Mouse (Mus musculus) gastrocnemius, postnatal 14 days (tissue): Measurements from ENCODE around the gene Dlgap3. TPM values are rescaled to one million over a fixed set of nuclear protein-coding genes. Genes with fewer than 3 reads are reported as not detected.

ENCODE experiments used
- DNase-seq: peaks from one replicate; pipeline ENCODE4 v3.0.0; 2021; ENCODE audit warnings: mixed read lengths
- intact Hi-C: fragments of 180-260 bp; cut with DNase I; formaldehyde crosslinking; loops from one replicate; pipeline ENCODE4 v1.15.1; 2025; ENCODE audit warnings: low total_unique reads
- total RNA-seq, 2 experiments: library from RNA; stranded (reverse); gene quantifications; 2 replicates each; pipeline ENCODE4 v1.2.3; 2021

Dlgap3 gene
- total RNA-seq, 2 experiments from 2014 or later: 0.18 to 0.27 TPM

DNA sequence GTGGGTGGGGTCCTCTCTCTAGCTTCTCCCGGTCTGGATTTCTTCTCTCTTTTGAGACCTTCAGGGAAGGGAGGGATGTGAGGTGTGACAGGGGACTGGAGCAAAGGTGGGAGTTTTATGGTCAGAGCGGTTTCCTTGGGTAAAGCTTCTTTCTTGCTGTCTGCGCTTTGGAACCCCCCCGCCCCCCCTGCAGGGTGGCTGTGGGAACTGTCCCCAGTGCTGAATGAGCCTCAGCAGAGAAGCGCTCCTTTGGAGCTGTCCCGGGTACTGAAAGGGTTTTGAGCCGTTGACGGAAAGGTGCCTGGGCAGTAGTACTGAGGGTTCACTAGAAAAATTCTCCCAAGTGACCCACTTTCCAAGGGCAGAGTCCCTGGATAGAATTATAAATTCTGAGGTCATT is 4.5 kb downstream of the Dlgap3 start:
- intact Hi-C loops: no loop called here
- DNase-seq: peak; percentile 64

DNA sequence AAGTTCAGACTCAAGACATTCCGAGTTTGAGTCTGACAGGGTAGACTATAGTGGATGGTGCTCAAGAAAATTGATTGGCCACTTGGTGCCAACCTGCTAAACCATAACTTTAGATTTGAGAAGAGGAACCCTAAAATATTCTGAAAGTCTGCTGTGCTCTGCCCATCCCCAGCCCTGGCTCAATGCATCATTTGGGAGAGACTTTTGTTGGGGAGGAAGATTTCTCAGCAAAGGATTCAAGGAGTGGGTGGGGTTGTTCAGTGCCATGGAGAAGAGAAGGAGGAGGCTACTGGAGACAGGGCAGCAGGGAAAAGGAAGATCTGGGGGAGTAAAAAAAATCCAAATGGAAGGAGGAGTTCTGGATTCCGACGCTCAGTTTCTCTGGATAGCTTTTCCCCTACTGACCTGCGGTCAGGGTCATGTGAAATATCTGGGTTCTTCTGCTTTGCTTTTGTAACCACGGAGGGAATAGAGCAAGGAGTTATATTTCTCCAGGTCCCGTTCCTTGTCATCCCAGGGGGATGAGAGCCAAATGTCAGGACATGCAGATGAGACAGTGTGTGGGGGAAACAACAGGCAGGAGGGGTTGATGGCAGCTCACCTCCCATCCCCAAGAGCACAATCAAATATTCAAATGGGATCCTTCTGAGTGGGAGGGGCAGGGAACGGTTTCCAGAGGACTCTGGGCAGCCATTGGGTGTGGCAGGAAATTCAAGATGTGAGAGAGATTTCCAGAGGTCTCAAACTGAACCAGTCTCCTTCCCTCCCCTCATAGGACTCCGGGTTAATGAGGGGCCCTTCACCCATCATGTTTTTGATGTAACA is 5.3 kb downstream of the Dlgap3 start:
- intact Hi-C loops: no loop called here
- DNase-seq: no peak

GRCm38 (mm10) chr4:127174900-127175278 is 5.9 kb downstream of the Dlgap3 start:
- intact Hi-C loops: no loop called here
- DNase-seq: no peak

DNA sequence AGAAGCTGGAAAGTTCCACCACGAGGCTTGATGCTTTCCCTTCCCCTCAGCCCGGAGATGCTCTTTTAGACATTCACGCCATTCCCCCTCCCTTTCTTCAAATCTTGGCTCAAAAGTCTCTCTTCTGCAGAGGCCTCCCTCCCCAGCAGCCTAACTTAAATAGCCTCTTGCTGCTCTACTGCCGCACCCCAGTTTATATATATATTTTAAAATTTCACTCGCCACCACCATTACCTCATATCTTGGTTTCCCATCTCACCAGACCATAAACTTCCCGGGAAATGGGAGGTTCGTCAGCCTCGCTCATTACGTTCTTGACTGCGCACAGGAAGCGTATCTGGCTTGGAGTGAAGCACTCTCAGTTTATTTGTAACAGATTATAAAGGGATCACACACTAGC is 9.0 kb downstream of the Dlgap3 start:
- DNase-seq: no peak

GRCm38 (mm10) chr4:127178671-127179070 is 9.7 kb downstream of the Dlgap3 start:
- intact Hi-C loops: no loop called here
- DNase-seq: no peak

More for the DNA sequence above, 9.0 kb downstream of the Dlgap3 start:
- intact Hi-C loops: no loop called here

DNA sequence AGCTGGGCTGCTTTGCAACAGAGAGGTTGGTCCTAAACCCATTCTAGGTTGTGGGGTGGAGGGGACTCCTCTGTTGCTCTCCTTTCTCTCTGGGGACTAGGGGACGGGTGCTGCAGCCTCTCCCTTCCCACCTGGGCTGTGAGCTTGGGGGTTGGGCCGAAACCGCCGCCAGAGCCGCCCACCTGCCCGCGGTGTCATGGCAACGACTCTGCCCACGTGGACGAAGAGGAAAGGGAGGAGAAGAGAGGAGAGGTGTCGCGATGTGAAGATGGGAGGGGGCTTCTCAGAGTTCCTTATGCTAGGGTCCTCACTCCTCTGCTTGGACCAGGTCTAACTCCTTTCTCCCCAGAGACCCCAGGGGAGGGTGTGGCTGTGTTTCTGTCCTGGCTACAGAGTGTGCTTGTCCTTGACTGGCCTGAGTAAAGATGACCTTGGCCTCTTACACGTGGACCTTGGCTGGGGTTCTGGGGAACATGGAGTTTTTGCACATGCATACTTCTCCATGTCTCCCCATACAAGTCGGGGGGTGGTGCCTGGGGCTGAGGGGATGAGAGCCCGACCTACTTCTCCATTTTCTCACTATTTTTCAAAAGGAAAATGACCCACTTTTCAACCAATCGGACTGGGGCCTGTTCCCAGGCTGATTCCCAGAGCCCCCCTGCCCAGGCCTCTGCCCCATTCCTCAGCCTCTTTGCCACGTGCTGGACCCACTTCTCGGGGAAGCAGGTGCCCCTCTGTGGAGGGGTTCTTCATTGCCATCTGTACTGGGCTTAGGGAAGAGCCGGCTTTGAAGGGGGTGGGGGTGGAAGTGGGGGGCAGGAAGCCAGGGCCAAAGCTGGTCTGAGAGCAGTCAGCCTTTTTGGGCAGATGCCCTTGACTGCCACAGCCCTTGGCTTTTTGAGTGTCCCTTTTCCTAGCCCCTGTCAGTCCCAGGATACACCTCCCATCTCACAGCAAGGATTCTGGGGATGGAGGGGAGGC is 10.8 kb downstream of the Dlgap3 start:
- intact Hi-C loops: no loop called here
- DNase-seq: no peak

DNA sequence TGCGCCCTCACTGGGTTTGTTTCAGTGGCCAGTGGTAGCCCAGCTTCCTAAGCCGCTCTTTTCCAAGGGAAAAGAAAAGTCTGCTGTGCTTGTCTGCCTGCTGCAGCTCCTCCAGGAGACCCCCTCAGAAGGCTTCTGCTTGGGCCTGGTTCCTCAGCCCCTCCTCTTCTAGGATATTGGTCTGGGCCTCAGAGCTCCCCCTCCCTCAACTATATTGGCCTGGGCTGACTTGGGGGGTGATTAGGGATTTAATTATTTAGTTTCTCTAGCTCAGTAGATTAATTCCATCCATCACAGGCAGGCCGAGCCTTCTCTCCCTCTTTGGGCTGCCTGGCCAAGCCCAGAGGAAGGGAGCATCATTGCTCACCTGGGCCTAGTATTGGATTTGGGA is 11.4 kb downstream of the Dlgap3 start:
- no peak for DNase-seq
- intact Hi-C loops: no loop called here

DNA sequence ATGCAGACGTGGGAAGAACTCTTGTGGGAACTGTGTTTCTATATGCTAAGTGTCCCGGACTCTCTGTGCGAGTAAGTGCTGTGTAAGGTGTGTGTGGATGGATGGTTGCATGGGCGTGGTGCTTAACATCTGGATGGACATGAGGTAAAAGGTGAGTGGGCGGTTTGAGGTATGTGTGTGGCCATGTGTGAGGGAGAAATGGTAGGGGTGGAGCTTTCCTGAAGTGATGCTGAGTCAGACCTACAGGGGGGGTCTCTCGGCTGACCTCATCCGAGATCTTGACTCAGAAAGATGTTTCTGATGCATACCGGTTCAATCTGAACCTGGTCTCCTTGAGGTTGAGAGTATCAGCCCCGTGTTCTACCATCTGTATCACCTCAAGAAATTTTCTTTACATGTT is 12.0 kb downstream of the Dlgap3 start:
- no peak for DNase-seq
- intact Hi-C loops: no loop called here

DNA sequence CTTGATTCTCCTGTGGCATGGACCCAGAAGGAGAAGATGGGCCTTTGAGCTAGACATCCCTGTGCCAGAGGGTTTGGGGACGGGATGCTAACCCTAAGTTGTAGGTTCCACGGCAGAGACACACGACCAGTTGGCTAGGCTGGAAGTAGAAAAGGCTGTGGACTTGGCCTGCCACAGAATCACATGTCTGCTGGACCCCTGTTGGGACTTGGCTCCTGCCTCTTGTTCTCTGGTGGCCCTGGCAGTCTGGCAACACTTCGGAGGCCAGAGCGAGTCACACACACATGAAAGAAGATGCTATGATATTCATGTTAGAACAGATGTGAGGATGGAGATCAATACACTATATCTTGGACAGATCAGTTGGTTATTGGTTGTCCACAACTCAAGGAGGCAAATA is 14.9 kb downstream of the Dlgap3 start:
- intact Hi-C loops: no loop called here
- no peak for DNase-seq

GRCm38 (mm10) chr4:127190921-127191320 is 21.9 kb downstream of the Dlgap3 start:
- DNase-seq: no peak
- intact Hi-C loops: no loop called here

- DNase-seq: no peak
- intact Hi-C loops: no loop called here
These were observed 23.7 kb downstream of the Dlgap3 start for GRCm38 (mm10) chr4:127192704-127193103.

GRCm38 (mm10) chr4:127193378-127194155 is 24.6 kb downstream of the Dlgap3 start:
- intact Hi-C loops: no loop called here

GRCm38 (mm10) chr4:127194477-127195269 is 25.7 kb downstream of the Dlgap3 start:
- intact Hi-C loops: no loop called here
- no peak for DNase-seq

More at GRCm38 (mm10) chr4:127193378-127194155, 24.6 kb downstream of the Dlgap3 start:
- no peak for DNase-seq

GRCm38 (mm10) chr4:127198609-127199008 is 29.6 kb downstream of the Dlgap3 start:
- intact Hi-C loops: no loop called here
- DNase-seq: no peak

DNA sequence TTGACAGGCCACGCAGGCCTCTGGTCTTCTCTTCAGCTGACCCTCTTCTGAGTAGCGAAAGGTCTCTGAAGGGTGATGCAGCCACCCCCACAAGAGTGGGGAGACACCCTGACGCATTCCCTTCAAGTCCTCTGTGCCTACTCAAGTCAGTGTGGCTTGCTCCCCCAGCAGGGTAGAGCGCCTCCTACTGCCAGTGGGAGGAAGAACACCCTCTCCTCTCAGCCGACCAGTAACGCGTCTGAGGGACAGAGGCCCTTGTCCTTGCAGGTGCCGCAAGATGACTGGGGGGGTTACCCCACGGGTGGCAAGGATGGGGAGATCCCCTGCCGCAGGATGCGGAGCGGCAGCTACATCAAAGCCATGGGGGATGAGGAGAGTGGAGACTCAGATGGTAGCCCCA is 30.4 kb downstream of the Dlgap3 start:
- intact Hi-C loops: no loop called here
- no peak for DNase-seq

- intact Hi-C loops: no loop called here
- DNase-seq: no peak
These were observed 31.2 kb downstream of the Dlgap3 start for GRCm38 (mm10) chr4:127200164-127200722.

DNA sequence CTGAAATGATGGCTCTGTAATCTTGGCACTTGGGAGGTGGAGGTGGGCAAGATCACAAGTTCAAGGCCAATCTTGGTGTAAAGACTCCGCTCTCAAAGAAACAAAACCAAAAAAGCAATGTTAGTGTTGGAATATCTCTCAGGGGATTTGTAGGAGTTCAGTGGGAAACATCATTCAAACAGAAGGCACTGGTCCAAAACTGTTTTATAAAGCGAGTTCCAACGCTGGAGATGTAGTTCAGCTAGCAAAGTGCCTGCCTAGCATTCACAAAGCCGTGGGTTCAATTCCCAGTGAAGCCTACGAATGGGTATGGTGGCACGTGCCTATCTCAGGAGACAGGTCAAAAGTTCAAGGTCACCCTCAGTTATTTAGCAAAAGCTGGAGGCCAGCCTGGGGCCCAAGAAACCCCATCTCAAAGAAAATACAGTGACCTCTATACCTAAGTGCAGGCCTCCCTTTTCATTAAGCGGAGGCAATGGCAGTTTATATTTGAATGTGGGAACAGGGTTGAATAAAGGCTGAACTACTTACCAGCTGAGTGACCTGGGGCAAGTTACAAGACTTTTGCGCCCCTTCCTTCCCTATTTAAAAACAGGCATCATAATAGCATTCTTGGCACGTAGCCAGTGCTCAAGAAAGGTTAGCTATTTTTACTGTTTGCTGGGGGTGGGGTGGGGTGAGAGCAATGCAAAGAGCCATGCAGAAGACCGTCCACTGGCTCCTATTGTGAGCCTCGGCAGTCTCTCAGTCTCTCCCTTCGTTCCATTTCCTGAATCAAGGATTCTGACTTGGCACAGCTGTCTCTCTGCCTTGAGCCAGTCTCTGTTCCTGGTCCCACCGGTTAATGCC is 32.0 kb downstream of the Dlgap3 start:
- DNase-seq: no peak
- intact Hi-C loops: no loop called here

GRCm38 (mm10) chr4:127203081-127203480 is 34.1 kb downstream of the Dlgap3 start:
- intact Hi-C loops: no loop called here
- DNase-seq: no peak
